Mouse (Mus musculus): ENCODE data around the gene Dscam. TPM values are rescaled to one million over a fixed set of nuclear protein-coding genes. Genes with fewer than 3 reads are reported as not detected.

Gene Dscam
- polyA plus RNA-seq, 1 experiment = 0.03 TPM

DNA sequence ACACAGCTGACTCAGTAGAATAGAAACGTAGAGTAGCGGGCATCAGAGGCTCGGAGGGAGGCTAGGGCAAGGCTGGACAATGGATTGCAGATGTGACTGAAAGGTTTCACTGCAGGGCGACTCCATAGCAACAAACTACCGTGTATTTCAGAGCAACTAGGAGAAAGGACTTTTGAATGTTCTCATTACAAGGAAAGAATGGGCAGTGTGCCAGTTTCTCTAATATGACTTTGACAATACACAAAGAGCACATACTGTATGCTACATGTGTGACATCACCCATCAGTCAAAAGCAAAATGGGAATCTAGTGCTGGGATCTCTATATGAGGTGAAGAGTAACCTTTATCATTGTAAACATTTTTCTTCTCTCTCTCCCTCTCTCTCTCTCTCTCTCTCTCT, 382.3 kb downstream of the Dscam start:
- Histone ChIP-seq H3K27me3 (ENCODE audit: control insufficient read depth, insufficient read depth, low read length) (no peaks in the 10 kb centered on the region), H3K27ac (ENCODE audit: insufficient read depth, low read depth, low read length) (no peak overlapping the region), H3K4me3 (ENCODE audit: low read depth, low read length) (no peak overlapping the region), H3K36me3 (ENCODE audit: control insufficient read depth, insufficient read depth, low read length) (no peaks in the 10 kb centered on the region), H3K4me1 (ENCODE audit: control insufficient read depth, insufficient read depth, insufficient read length, low read length) (no peaks in the 10 kb centered on the region)
- TF ChIP-seq POLR2A (IDR thresholded peaks at IDR 0.05; ENCODE audit: low read depth, low read length) (no peak), CTCF (IDR thresholded peaks at IDR 0.05; ENCODE audit: extremely low read depth, insufficient read length, insufficient replicate concordance, low read depth, low read length) (no peak)
- 73% methylated on average over 5 of the region's 5 CpGs for WGBS

DNA sequence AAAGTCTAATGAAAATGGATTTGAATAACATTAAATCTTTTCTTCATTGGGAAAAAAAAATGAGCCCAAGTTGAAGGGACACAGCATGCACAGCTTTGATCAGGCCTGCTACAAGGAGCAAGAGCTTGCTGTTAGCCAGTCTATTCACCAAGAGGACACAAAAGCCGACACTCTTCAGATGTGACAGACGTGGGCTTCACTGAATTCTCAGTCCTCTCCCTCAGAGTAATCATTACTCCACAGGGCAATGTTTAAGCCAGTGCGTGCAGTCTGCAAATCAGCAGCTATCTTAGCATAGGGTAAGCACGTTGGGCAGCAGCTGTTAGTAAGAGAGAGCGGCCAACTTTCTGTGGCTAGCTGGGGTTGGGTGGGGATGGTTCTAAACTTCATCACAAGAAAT, 391.5 kb downstream of the Dscam start:
- TF ChIP-seq CTCF (IDR thresholded peaks at IDR 0.05; ENCODE audit: extremely low read depth, insufficient read length, insufficient replicate concordance, low read depth, low read length) (no peak), POLR2A (IDR thresholded peaks at IDR 0.05; ENCODE audit: low read depth, low read length) (no peak)

DNA sequence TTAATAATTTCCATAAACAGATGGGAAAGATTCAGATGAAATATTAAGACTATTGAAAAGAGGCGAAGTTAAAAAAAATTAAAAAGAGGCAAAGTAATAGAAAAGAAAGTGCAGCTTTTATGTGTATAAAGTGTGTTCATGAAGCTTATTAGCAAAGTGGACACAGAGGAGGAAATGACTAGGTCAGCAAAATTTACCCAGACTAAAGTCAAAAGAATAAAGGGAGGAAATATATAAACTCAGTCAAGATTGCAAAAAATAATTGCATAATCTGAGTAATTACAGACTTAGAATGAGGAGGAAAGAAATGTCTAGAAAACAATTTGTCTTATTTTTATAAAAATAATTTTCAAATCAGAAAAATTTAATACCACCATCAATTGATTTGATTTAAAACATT, 396.3 kb downstream of the Dscam start:
- WGBS = 90% methylated on average over 1 of the region's 1 CpGs
- H3K36me3 ChIP-seq (ENCODE audit: control insufficient read depth, insufficient read depth, low read length) = no peaks in the 10 kb centered on the region
- H3K27ac ChIP-seq (ENCODE audit: insufficient read depth, low read depth, low read length) = no peak overlapping the region
- TF ChIP-seq CTCF (IDR thresholded peaks at IDR 0.05; ENCODE audit: extremely low read depth, insufficient read length, insufficient replicate concordance, low read depth, low read length) (no peak), POLR2A (IDR thresholded peaks at IDR 0.05; ENCODE audit: low read depth, low read length) (no peak)
- H3K4me3 ChIP-seq (ENCODE audit: low read depth, low read length) = no peak overlapping the region
- no peaks in the 10 kb centered on the region for H3K27me3 ChIP-seq (ENCODE audit: control insufficient read depth, insufficient read depth, low read length)
- no peaks in the 10 kb centered on the region for H3K4me1 ChIP-seq (ENCODE audit: control insufficient read depth, insufficient read depth, insufficient read length, low read length)

More for the DNA sequence above, 391.5 kb downstream of the Dscam start:
- WGBS = 54% methylated on average over 5 of the region's 5 CpGs
- H3K27ac ChIP-seq (ENCODE audit: insufficient read depth, low read depth, low read length) = no peak overlapping the region
- no peaks in the 10 kb centered on the region for H3K36me3 ChIP-seq (ENCODE audit: control insufficient read depth, insufficient read depth, low read length)
- H3K4me1 ChIP-seq (ENCODE audit: control insufficient read depth, insufficient read depth, insufficient read length, low read length) = no peaks in the 10 kb centered on the region
- no peaks in the 10 kb centered on the region for H3K27me3 ChIP-seq (ENCODE audit: control insufficient read depth, insufficient read depth, low read length)
- H3K4me3 ChIP-seq (ENCODE audit: low read depth, low read length) = no peak overlapping the region

DNA sequence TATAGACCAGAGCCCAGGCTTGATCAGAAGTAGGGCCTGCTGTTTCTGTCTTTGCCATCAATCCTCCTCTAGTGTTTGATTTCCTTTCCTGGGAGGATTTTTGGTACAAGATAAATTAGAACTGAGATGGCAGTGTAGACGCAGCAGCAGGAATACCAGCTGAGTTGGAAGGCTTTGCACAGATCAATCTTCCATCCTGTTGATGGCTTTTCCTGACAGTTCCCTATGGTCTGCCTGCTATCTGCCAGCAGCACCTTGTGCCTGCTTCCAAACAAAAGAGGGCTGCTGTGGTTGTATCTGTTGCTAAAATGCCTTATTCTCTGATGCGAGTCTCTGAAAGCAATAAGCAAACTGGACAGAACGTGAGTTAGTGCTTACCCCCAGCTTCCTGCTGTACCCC, 402.6 kb downstream of the Dscam start:
- Histone ChIP-seq H3K4me3 (ENCODE audit: low read depth, low read length) (no peak overlapping the region), H3K27me3 (ENCODE audit: control insufficient read depth, insufficient read depth, low read length) (no peaks in the 10 kb centered on the region), H3K4me1 (ENCODE audit: control insufficient read depth, insufficient read depth, insufficient read length, low read length) (no peaks in the 10 kb centered on the region), H3K27ac (ENCODE audit: insufficient read depth, low read depth, low read length) (no peak overlapping the region), H3K36me3 (ENCODE audit: control insufficient read depth, insufficient read depth, low read length) (no peaks in the 10 kb centered on the region)
- WGBS = 59% methylated on average over 3 of the region's 3 CpGs
- no peak for TF ChIP-seq CTCF (IDR thresholded peaks at IDR 0.05; ENCODE audit: extremely low read depth, insufficient read length, insufficient replicate concordance, low read depth, low read length)
- TF ChIP-seq POLR2A (IDR thresholded peaks at IDR 0.05; ENCODE audit: low read depth, low read length) = no peak

DNA sequence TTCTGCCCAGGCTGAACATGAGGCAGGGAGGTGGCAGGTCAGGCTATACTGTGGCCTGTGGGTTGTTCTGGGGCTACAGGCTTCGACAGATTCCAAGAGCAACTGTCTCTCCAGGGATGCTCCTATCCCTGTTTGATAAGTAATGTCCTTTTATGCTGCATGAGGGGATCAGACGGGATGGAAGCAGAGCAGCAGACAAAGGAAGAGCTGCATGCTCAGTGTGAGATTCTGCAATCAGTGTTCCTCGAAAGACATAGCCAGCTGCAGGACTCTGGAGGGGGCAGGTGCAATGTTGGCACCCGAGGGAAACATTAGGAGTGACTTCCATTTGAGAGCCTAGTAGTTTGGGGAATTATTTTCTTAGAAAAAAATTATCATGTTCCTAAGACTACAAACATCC, 403.0 kb downstream of the Dscam start:
- H3K36me3 ChIP-seq (ENCODE audit: control insufficient read depth, insufficient read depth, low read length) = no peaks in the 10 kb centered on the region
- no peaks in the 10 kb centered on the region for H3K4me1 ChIP-seq (ENCODE audit: control insufficient read depth, insufficient read depth, insufficient read length, low read length)
- no peak overlapping the region for H3K4me3 ChIP-seq (ENCODE audit: low read depth, low read length)
- no peaks in the 10 kb centered on the region for H3K27me3 ChIP-seq (ENCODE audit: control insufficient read depth, insufficient read depth, low read length)
- H3K27ac ChIP-seq (ENCODE audit: insufficient read depth, low read depth, low read length) = no peak overlapping the region
- 47% methylated on average over 4 of the region's 4 CpGs for WGBS
- TF ChIP-seq POLR2A (IDR thresholded peaks at IDR 0.05; ENCODE audit: low read depth, low read length) (no peak), CTCF (IDR thresholded peaks at IDR 0.05; ENCODE audit: extremely low read depth, insufficient read length, insufficient replicate concordance, low read depth, low read length) (no peak)

DNA sequence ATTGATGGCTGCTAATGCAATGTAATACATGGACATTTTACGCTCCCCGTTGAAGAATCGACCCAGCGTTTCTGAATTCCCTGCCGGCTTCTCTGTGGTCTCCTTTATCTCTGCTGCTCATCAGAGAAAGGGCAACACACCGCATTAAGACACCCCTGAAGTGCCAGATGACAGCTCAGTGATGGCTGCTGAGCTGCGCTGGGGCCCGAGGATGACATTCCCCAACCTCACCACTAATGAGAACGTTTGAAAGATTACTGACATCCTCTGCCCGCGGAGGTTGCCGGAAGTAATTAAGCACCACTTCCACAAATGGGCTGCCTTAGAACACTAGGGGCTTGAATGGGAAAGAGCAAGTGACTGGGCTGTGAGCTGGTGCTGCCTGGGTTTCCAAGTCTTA, 409.3 kb downstream of the Dscam start:
- no peaks in the 10 kb centered on the region for H3K4me1 ChIP-seq (ENCODE audit: control insufficient read depth, insufficient read depth, insufficient read length, low read length)
- no peak overlapping the region for H3K27ac ChIP-seq (ENCODE audit: insufficient read depth, low read depth, low read length)
- WGBS = 40% methylated on average over 12 of the region's 12 CpGs
- no peak overlapping the region for H3K4me3 ChIP-seq (ENCODE audit: low read depth, low read length)
- no peaks in the 10 kb centered on the region for H3K36me3 ChIP-seq (ENCODE audit: control insufficient read depth, insufficient read depth, low read length)
- no peaks in the 10 kb centered on the region for H3K27me3 ChIP-seq (ENCODE audit: control insufficient read depth, insufficient read depth, low read length)
- no peak for TF ChIP-seq POLR2A (IDR thresholded peaks at IDR 0.05; ENCODE audit: low read depth, low read length)

DNA sequence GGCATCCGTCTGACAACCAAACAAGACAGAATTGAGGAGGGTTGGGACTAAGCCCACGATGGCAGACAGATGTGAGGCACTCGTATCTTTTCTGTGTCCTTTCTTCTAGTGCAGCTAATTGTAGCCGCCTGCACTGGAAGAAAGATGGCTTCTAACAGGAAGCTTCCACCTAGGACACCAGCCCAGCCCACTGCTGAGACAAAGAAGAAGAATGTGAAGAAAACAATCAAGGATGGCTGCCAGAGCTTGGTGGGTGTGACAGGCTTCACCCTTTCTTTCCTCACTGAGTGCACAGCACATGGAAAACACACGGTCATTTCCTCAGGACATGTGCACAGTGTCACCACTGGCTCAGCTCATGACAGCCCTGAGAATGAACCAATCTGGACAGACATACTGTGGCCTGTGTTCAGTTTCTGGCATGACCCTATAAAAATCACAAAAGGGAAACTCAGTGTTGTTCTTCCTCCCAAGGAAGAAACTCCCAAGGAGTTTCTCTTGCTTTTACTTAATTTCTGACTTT, 411.4 kb downstream of the Dscam start:
- H3K27ac ChIP-seq (ENCODE audit: insufficient read depth, low read depth, low read length) = no peak overlapping the region
- H3K27me3 ChIP-seq (ENCODE audit: control insufficient read depth, insufficient read depth, low read length) = no peaks in the 10 kb centered on the region
- WGBS = 59% methylated on average over 5 of the region's 5 CpGs
- H3K4me3 ChIP-seq (ENCODE audit: low read depth, low read length) = no peak overlapping the region
- no peak for TF ChIP-seq CTCF (IDR thresholded peaks at IDR 0.05; ENCODE audit: extremely low read depth, insufficient read length, insufficient replicate concordance, low read depth, low read length)
- TF ChIP-seq POLR2A (IDR thresholded peaks at IDR 0.05; ENCODE audit: low read depth, low read length) = no peak
- no peaks in the 10 kb centered on the region for H3K36me3 ChIP-seq (ENCODE audit: control insufficient read depth, insufficient read depth, low read length)
- no peaks in the 10 kb centered on the region for H3K4me1 ChIP-seq (ENCODE audit: control insufficient read depth, insufficient read depth, insufficient read length, low read length)

DNA sequence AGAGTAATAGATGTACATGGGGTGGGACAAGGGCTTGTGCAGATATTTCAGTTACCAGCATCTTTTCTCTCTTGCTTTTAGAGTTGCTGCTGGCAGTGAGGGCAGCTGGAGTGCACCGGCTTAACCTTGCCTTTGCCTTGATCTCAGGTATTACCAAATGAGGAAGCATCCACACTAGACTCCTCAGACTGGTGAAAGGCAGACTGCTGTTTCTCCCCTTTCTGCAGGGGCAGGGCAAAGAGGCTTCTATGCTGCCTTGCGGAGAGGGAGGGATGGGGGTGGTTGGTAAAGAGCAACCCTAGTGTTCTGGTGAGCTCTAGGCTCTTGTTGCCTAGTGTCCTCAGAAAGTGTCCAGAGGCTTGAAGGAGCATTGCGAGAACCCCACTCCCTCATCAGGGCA, 412.2 kb downstream of the Dscam start:
- no peaks in the 10 kb centered on the region for H3K27me3 ChIP-seq (ENCODE audit: control insufficient read depth, insufficient read depth, low read length)
- TF ChIP-seq CTCF (IDR thresholded peaks at IDR 0.05; ENCODE audit: extremely low read depth, insufficient read length, insufficient replicate concordance, low read depth, low read length) (no peak), POLR2A (IDR thresholded peaks at IDR 0.05; ENCODE audit: low read depth, low read length) (no peak)
- WGBS = 68% methylated on average over 3 of the region's 3 CpGs
- no peak overlapping the region for H3K4me3 ChIP-seq (ENCODE audit: low read depth, low read length)
- no peaks in the 10 kb centered on the region for H3K4me1 ChIP-seq (ENCODE audit: control insufficient read depth, insufficient read depth, insufficient read length, low read length)
- H3K36me3 ChIP-seq (ENCODE audit: control insufficient read depth, insufficient read depth, low read length) = no peaks in the 10 kb centered on the region
- no peak overlapping the region for H3K27ac ChIP-seq (ENCODE audit: insufficient read depth, low read depth, low read length)
